Mouse (Mus musculus) cerebellum, postnatal 25 days (tissue): ENCODE results near the gene Cend1.

Source experiments
- DNase-seq, 2 experiments: peaks; one replicate each; pipeline ENCODE4 v3.0.0; 2021; ENCODE audit warnings: mixed read lengths in 2 of 2

Gene Cend1

GRCm38 (mm10) chr7:141429310-141429709 lies at the start of gene Cend1:
Cend1 (minus strand) TSS chr7:141429491.
- peak; percentile 92 to 95 for DNase-seq

GRCm38 (mm10) chr7:141478270-141478748 lies 49.0 kb upstream of the Cend1 start:
- no peak for DNase-seq

- no peak for DNase-seq
Observed at GRCm38 (mm10) chr7:141477578-141478269, 48.4 kb upstream of the Cend1 start.

- DNase-seq, result peak in 1 of 2 experiments; percentile 45
Observed at GRCm38 (mm10) chr7:141476981-141477370, 47.7 kb upstream of the Cend1 start.

GRCm38 (mm10) chr7:141476226-141476980 lies 47.1 kb upstream of the Cend1 start:
- DNase-seq, result peak in 1 of 2 experiments; percentile 59

GRCm38 (mm10) chr7:141475805-141476158 lies 46.5 kb upstream of the Cend1 start:
- DNase-seq, result peak in 1 of 2 experiments; percentile 40

GRCm38 (mm10) chr7:141475011-141475804 lies 45.9 kb upstream of the Cend1 start, which contains the start of the genes Polr2l and Tspan4:
Polr2l (minus strand) TSS chr7:141475132.
Tspan4 (plus strand) TSS chr7:141475240.
- DNase-seq, result peak; percentile 91 to 93

- no peak for DNase-seq
Observed at GRCm38 (mm10) chr7:141474160-141474559, 44.9 kb upstream of the Cend1 start.

GRCm38 (mm10) chr7:141472763-141473162 lies 43.5 kb upstream of the Cend1 start:
- DNase-seq, result peak in 1 of 2 experiments; percentile 21

- DNase-seq, result no peak
Observed at GRCm38 (mm10) chr7:141472226-141472625, 42.9 kb upstream of the Cend1 start.

GRCm38 (mm10) chr7:141471236-141471635 lies 41.9 kb upstream of the Cend1 start:
- no peak for DNase-seq

GRCm38 (mm10) chr7:141470637-141470944 lies 41.3 kb upstream of the Cend1 start:
- DNase-seq, result peak in 1 of 2 experiments; percentile 22

- DNase-seq, result peak in 1 of 2 experiments; percentile 44
Observed at GRCm38 (mm10) chr7:141469901-141470636, 40.8 kb upstream of the Cend1 start.

GRCm38 (mm10) chr7:141469352-141469751 lies 40.1 kb upstream of the Cend1 start:
- DNase-seq, result peak in 1 of 2 experiments; percentile 14

GRCm38 (mm10) chr7:141468522-141469211 lies 39.4 kb upstream of the Cend1 start:
- DNase-seq, result peak; percentile 53 to 62

- DNase-seq, result no peak
Observed at GRCm38 (mm10) chr7:141468164-141468521, 38.9 kb upstream of the Cend1 start.

GRCm38 (mm10) chr7:141467230-141468030 lies 38.1 kb upstream of the Cend1 start, which contains the start of gene Cd151:
Cd151 (plus strand) TSS chr7:141467392.
- DNase-seq, result peak; percentile 70 to 83

GRCm38 (mm10) chr7:141466607-141467148 lies 37.4 kb upstream of the Cend1 start:
- DNase-seq, result peak in 1 of 2 experiments; percentile 45

- DNase-seq, result peak in 1 of 2 experiments; percentile 13
Observed at GRCm38 (mm10) chr7:141466045-141466394, 36.7 kb upstream of the Cend1 start.

GRCm38 (mm10) chr7:141465388-141466044 lies 36.2 kb upstream of the Cend1 start:
- DNase-seq, result peak; percentile 13 to 35
